Mouse (Mus musculus) natural killer cell, adult 2 months (primary cell): ENCODE data around the gene Chrne.

Experiments used
- DNase-seq, 2 experiments: peaks; one replicate each; pipeline ENCODE4 v3.0.0; 2022; ENCODE audit warnings: low spot score in 2 of 2

The Chrne gene

DNA sequence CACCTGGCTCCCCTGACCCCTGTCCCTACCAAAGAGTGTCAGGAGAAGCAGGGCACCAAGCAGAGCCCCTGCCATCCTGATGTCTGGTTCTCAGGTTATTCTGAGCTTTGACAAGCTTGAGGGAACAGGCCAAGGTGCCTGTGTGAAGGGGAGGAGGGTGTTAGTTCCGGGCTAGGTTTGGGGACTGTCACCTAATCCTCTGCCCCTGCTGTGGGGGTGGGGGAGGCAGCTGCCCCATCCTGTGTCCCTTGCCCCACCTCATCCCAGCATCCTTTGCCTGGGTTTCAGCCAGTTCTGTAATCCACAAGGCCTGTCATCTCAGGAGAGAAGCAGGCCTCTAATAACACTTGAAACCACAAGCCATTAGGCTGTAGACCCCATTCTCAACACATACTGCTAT lies at the start of gene Chrne:
Gene Chrne (minus strand): TSS at position 116 of the 400 bp plus-strand sequence.
- peak; percentile 36 to 50 for DNase-seq

DNA sequence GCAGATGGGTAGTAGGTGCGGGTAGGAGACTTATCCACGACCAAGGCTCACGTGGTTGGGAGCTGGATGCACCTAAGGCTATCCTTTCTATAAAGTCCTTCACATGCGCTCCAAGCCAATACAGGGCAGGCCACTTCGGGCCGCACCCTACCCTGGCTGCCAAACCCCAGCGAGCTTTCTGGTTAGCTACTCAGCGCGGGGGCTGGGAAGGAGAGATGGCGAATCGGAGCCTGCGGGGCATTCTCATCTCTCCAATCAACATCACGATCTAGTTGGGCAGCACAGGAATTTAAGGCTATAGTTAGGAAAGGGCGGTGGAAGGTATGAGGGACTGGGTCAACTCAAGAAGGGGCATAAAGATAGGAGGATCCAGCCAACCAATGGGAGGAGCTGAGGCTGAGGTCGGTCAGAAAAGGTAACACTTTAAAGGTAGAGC lies 49.3 kb upstream of the Chrne start:
- DNase-seq: no peak

DNA sequence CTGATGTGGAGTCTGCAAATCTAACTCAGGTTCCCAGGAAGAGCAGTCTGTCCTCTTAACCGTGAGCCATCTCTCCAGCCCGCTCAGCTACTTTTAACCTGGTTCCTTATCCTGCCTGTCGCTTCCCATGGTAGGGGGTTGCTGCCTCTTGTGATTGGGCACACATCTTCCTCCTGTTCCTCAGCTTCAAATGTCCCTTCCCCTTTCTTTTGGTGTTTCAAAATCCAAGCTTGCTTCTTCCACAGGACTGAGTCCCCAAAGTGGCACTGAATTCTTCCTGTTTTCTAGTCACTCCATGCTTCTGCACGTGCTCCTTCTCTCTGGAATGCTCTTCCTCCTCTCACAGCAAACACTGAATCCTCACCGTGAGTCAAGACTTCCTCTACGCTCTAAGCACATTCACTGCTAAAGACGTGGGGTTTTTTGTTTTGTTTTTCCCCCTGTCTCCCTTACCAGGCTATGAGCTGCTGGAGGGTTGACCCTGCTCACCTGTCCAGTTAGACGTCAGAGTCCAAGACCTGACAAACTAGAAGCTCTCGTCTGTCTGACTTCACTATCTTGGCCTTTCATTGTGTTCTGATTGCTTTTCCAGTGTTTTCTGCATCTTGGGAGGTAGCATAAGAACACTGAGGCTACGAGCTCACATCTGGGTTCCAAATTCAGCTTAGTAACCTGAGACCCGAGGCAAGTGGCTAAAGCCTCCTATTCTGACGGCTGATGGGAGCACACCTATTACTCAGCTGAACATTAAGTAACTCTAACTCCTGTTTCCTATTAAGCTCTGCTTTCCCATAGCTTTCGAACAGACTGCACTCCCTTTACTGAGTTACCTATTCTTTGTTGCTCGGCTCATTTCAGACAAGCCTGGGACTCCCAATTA lies 48.5 kb upstream of the Chrne start:
- DNase-seq: no peak

DNA sequence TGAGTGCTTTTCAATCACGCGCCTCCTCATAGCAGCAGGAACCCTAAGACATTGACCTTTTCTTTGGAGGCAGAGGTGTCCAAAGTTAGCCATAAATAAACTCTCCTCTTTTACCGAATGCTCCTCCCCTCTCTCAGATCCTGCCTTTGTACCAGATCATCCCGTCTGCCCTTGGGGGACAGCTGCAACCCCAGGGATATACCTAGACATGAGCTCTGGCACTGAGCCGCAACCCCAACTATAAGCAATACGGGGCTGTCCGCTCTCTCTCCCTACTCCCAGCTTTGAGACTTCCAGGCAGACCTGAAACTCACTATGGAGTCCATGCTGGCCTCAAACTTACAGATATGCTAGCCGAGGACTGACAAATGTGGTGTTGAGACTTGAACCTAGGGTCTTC lies 47.7 kb upstream of the Chrne start:
- DNase-seq: no peak

DNA sequence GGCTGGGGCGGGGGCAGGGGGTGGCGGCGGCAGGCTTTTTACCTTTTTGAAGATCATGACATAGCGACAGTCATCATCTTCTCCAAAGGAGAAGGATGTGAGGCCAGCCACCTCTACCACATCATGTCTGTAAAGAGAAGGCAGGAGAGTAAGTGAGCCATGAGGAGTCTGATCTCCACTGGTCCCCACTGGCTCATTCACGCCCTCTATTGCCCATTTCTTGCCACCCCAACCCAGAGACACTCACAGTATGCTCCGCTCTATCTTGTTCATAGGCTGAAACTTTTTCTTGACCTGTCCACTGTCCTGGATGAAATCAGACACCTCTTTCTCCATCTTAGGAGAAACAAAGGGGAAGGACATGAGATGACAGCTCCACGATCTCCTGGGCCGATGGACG lies 45.7 kb upstream of the Chrne start:
- DNase-seq: no peak

DNA sequence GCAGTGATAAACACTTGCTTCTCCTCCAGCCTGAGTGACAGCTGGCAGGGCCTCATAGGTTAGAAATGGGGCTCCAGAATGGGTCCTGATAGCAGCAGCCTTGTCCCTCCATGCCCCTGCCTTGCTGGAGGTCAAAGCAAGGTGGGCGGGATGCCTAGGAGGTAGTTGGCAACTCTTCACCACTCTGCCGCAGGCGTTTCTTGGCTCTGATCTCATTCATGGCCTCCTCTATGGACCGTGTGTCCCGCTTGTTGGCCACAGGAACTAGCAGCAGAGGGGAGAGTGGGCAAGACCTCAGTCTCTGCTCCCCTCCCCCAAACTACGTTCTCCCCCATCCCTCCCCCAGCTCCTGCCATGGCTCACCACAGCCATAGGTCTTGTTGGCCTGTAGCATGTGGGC lies 44.9 kb upstream of the Chrne start:
- DNase-seq: no peak

DNA sequence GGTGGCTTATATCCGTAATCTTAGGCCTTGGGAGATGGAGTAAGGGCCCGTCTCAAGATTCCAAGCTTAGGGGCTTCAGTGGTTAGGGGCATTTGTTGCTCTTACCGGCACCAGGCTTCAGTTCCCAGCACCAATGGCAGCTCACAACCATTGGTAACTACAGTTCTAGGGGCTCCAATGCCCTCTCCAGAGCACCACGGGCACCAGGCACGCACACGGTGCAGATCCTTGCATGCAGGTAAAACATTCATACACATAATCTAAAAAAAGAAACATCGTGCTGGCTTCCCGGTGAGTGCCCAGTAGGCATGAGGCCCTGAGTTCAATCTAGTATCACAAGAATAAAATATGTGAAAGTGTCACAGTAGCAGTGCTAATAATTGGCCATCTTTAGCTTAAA lies 44.1 kb upstream of the Chrne start:
- DNase-seq: no peak

DNA sequence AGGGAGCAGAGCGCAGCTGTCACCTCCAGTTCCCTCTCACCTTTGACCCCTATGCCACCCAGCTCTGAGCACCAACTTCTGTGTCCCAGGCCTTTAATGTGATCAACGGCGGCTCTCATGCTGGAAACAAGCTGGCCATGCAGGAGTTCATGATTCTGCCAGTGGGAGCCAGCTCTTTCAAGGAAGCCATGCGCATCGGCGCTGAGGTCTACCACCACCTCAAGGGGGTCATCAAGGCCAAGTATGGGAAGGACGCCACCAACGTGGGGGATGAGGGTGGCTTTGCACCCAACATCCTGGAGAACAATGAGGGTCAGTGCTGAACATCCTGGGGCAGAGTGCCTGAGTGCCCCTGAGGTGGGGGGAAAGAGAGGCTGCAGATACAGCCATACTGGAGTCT lies 41.6 kb upstream of the Chrne start:
- no peak for DNase-seq

DNA sequence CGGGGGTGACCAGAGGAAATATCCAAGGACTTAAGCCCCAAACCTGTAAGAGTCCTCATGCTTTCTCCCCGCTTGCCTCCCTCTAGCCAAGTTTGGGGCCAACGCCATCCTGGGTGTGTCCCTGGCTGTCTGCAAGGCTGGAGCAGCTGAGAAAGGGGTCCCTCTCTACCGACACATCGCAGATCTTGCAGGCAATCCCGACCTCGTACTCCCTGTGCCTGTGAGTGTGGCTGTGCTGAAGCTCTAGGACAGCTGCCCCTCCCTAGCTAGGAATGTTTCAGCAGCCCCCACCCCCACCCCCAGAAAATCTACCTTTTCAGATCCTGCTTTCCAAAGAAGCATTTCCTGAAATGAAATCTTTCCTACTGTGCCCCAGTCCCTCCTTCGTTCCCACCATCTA lies 39.9 kb upstream of the Chrne start:
- DNase-seq: no peak

DNA sequence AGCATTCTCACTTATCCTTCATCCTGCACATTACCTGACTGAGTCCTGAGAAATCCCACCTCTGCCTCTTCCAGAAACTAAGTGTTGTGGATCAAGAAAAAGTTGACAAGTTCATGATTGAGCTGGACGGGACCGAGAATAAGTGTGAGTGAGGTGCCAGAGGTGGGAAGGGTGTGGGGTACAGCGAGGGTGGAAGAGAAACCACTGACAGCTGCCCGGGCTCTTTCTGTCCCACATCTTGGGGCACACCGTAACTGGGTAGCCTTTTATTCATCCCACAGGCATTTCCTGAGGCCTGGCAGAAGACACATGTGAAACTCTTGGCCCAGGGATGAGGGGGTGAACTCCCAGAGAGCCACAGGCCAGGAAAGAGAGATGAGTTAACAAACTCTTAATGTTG lies 39.5 kb upstream of the Chrne start:
- no peak for DNase-seq

DNA sequence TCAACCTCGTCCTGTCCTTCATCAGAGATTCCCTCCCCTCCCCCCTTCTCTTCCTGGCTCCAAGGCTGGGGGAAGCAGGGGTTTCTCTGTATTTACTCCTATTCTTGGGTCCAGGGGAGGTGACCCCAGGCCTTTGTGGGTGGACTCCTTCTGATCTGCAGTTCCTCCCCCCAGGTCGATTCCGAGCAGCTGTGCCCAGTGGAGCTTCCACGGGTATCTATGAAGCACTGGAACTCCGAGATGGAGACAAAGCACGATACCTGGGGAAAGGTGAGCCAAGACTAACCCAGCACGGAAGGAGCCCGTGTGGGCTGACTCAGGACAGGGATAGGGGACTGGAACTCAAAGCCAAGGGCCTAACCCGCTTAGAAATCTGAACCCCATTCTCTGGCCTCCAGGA lies 39.0 kb upstream of the Chrne start:
- DNase-seq: no peak

DNA sequence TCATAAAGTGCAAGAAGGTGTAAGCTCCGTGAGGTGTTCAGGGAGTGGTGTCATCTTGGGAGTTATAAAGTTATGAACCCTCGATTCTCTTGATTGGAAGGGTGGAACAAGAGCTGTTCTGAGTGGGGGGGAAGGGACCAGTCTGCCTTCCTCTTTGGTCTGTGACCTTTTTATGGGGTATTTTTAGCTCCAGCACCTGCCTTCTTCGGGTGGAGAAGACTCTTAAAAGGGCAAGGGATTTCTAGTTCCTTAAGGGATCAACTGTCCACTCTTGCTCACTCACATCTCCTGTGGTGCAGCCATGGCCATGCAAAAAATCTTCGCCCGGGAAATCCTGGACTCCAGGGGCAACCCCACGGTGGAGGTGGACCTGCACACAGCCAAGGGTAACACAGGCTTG lies 38.6 kb upstream of the Chrne start:
- DNase-seq: no peak

DNA sequence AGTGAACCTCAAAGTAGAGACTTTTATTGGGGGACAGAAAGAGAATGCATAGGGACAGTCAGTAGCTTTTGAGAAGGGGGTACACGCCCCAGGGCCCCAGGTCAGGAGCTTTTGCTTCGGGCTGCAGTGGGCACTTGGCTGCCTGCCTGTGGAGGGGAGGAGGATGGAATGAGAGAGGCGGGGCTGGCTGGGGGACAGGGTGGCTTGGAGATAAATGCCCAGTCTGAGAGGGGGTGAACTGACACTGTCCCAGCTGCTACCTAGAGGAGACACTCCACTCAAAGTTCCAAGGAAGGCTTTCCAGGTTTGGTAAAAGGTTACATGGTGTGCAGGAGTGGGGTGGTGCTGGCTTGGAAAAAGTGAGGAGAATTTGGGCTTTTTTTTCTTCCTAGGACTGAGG lies 37.9 kb upstream of the Chrne start, which contains the start of gene Eno3:
Gene Eno3 (plus strand): TSS at position 239 of the 400 bp plus-strand sequence.
- no peak for DNase-seq

DNA sequence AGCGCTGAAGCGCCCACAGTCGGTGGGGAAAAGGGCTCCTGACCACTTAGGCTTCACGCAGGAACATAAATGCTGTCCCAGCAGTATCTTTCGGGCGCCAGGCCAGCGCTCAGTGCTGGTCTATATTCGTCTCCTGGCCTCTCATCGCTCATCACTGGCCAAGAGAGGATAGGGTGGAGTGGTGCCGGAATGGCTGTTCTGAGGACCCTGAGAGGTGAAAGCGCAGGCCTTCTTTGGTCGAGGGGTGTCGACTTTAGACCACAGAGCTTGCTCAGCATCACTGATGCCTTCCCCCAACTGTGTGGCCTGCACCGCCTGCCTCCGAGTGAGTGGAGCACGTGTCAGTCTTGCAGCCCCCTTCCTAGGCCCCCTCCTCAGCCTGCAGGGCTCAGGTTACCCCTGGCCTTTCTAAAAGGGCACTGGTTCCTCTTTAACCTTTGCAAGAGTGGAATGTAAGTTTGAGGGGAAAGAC lies 37.5 kb upstream of the Chrne start:
- DNase-seq: no peak

DNA sequence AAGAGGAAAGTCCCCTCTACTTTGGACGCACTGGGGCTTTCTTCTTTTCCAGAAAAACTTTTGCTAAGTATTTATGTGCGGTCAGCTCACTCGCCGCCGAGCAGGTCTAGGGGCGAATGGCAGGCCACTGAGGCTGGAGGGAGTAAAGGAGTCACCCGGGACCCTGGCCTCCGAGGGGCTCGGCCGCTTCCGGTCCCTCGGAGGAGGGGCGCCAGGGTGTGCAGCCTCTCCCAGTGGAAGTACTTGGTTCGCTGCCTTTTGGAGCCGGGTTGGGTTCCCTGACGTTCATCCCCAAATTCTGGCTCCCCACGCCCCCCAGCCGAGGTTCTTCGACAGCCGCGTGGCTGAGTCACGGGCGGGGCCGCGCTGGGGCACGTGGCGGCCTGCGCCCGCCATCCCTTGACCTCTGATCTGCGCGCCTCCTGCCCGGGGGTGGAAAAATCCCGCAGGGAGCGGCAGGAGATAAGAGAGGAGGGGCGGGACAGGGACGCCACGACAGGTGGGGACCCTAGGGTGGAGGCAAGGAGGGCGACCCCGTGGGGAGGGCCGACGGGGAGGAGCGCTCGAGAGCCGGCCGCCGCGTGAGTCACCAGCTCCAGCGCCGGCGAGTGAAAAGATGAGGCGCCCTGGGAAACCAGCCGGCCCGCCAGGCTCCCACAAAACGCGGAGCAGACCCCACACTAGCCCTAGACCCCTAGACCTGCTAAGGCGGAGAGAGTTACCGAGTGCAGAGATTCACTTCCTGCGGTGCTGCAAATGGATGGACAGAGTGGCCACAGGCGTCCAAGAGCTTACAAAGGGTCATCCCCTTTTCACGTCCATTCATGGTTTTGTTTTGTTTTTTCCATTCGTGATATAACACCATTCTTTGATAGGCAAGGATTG lies 36.8 kb upstream of the Chrne start:
- DNase-seq: peak; percentile 44 to 67

DNA sequence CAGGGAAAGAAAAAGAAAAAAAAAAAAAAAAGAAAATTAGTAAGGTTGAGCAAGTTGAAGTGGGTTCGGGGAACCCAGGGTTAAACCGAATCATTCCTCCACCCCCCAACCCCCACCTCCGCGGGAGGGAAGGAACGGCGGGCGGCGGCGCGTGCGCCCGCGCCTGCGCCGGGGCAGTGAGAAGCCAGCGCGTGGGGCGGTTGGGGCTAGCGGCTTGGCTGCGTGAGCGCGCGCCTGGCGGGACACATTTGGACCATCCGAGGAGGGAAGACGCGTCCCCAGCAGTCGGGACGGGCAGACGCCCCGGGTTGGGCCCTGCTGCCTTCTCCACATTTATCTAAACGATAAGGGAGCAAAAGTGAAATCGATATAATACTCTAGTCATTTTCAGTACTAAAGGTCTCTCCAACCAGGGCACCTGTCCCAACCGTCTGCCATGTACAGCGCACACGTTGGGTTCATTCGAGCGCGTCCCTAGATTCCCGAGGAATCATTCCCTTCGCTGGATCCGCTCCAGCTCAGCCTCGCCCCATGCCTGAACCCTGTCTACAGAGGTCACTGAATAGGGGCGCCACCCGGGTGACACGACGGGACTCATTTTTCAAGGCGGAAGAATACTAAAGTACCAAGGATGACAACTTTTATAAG lies 36.0 kb upstream of the Chrne start:
- DNase-seq: peak; percentile 71 to 75

DNA sequence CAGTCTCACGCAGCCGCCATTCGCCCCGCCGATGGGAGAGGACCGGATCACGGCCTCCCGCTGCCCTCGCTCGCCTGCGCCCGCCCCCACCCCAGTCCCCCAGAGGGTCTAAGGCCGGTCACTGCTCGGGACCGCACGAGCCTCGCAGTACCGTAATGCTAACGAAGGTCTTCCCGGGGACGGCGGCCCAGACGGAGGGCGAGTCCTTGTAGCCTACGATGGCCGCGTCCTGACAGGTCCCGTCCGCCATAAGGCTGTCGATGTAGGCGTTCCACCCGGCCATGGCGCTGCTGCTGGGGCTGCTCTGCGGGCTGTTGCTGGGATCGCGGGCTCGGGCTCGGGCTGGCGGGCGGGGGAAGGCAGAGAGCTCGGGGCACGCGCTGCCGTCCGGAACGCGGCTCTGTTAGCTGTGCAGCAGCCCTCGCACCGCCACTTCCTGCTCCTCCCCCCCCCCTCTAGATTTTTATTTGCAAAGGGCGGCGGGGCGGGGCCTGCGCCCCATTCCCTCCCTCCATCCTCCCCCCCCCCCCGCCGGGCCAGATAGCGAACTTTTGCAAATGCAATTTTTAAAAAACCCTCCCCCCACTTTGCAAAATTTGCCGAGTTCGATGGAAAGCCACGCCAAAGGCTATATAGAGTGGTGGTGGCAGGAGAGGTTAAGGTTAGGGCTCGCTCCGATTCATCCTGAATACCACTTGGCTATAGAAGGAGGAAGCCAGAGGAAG lies 35.3 kb upstream of the Chrne start, which contains the start of gene Pfn1:
Gene Pfn1 (minus strand): TSS at position 447 of the 725 bp plus-strand sequence.
- DNase-seq: peak; percentile 65 to 81

DNA sequence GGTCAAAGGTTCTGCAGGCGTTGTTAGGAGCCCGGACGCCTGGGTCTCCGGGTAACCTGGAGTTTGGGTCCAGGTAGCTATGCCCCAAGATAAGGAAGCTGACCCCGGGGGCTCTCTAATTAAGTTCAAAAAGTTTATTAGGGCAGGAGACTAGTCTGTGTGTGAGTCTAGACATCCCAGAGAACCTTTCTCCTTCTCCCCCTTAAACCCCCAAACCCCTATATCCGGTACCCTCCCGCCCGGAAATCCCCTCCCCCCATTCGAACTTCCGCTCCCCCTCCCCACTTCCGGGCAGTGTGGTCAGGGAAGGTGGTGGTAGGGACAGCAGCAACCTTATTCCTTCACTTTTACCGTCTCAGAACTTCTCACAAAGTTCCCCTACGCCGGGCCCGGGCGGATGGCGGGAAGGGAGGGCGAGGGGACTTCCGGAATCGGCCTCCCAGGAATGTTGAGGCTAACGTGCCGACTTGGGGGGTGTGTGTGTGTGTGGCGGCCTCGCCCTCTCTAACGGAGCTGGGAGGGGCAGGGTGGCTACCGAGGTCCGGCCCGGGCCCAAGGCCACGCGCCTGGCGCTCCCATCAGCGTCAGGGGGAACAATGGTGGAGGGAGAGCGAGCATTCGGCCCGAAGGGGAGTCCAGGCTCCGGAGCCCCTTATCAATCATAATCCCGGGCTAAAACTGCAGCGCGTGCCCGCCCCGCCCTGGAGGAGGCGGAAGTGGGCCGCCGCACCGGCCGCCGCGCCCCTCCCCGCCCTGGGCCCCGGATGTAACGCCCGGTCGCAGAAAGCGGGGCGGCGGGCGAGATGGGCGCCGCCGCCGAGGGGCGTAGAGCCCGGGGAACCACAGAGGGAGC lies 34.6 kb upstream of the Chrne start:
- peak; percentile 68 to 82 for DNase-seq

DNA sequence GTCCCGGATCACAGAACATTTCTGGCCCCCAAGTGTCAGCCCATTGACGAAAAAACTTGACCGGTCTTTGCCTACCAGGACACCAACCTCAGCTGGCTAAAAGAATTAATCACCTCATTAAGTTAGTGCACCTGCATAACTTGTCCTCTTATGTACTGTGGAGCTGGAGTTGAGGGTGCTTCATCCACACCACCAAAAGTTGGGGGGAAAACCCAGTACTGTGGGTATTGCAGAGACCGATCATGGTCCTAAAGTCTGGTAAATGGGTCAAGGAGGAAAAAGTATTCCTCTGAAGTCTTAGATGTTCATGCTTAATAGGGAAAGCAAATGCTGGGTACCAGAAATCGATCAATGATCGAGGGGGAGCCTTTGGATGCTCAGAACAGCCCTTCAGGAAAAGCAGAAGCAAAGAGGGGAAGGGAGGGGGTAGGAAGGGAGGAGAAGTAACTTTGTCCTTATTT lies 33.9 kb upstream of the Chrne start:
- DNase-seq: peak in 1 of 2 experiments; percentile 29
